Mouse (Mus musculus): Measurements from ENCODE around the gene Ost4.

Gene Ost4

GRCm38 (mm10) chr5:30907413-30908059 lies at the start of gene Ost4:
TSS of gene Ost4 (minus strand) at chr5:30907788.
- peak; percentile 85 for DNase-seq (ENCODE audit: low read depth, low spot score)

GRCm38 (mm10) chr5:30955751-30956150 lies 48.2 kb upstream of the Ost4 start:
- DNase-seq (ENCODE audit: low read depth, low spot score): no peak

DNA sequence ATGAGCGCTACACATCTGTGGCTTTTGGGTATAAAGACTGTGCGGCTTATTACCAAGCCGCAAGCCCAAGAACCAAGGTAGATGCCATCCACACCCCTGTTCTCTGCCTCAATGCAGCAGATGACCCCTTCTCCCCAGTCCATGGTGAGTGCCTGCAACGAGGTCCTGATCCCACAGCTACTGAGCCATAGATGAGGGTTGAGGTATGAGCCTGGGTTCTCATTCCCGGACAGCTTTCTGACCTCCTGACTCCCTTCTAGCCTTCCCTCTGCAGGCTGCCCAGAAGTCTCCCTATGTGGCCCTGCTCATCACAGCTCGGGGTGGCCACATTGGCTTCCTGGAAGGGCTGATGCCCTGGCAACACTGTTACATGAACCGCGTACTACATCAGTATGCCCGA lies 47.0 kb upstream of the Ost4 start:
- no peak for DNase-seq (ENCODE audit: low read depth, low spot score)

DNA sequence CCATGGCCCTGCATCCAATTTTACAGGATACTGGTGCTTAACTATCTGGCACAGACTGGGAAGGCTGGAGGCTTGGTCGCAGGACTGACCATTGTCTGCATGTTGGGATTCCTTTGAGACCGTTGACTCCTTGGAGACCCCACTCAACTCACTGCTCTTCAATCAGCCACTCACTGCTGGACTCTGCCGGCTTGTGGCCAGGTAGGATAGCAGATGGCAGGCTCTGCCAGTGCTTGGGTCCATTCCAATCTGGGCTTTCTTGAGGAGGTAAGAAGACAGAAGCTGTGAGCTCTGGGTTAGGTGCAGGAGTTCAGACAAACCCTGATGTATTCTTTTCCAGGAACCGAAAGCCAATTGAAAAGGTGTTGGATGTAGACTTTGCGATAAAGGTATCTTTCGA lies 46.5 kb upstream of the Ost4 start:
- DNase-seq (ENCODE audit: low read depth, low spot score): no peak

DNA sequence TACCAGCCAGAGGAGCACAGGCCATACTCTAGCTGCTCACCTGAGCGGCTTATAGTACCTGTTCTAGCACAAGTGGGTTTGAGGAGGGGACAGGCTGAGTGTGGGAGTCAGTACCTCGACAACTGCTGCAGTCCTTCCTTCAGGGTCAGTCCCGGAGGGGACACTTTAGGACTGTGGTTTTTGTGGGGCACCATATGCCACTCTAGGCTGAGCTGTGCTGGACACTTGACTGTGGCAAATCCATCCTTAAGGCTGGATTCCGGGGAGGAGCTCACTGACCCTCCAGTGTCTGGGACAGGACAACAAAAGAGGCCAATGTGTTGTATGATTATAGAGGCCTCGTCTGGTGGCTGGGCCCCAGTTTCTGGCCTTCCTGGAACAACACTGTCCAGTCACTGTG lies 45.0 kb upstream of the Ost4 start:
- no peak for DNase-seq (ENCODE audit: low read depth, low spot score)

- no peak for DNase-seq (ENCODE audit: low read depth, low spot score)
These were observed 44.1 kb upstream of the Ost4 start for GRCm38 (mm10) chr5:30951706-30952105.

DNA sequence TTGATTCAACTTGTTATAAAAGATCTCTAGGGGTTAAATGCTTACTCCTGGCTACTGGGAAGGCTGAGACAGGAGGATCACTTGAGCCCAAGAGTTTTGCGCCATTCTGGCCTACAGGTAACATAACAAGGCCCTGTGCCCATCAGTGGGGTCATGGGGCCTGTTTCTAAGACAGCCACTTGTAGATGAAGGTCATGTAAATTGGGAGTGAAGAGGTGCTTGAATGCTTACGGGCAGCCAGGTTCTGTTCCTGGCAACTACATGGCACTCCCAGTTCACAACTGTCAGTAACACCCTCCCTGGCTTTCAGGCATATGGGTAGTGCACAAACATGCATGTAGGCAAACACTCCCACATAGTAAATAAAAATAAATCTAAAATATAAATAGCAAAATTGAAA lies 43.3 kb upstream of the Ost4 start:
- DNase-seq (ENCODE audit: low read depth, low spot score): no peak

- no peak for DNase-seq (ENCODE audit: low read depth, low spot score)
These were observed 42.9 kb upstream of the Ost4 start for GRCm38 (mm10) chr5:30950451-30950850.

DNA sequence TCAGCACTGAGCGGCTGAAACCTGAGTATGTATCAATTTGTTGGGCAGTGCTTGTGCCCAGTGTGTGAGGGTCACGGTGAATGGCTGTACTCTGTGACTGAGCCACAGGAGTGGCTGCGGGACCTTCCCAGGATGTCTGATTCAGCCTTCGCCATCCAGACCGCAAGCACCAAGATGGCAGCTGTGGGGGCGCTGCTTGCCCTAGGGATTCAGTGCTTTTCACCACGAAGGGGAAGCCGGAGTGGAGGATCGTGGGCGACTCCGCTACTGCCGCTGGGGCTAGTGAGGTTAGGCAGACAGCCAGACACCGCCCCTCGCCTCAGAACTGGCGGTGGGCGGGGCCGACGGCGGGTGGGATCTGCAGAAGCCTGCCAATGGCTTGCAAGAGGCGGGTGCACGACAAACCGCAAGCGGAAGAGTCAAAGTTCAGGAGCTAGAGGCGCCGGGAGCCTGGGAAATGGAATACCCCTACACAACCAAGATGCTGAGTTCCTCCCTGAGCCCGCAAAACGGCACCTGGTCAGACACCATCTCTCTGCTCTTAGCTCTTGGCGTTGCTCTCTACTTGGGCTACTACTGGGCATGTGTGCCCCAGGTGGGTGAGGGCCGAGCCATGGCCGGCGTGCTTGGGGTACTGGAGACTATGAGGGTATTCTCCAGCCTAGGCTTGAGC lies 42.2 kb upstream of the Ost4 start:
- no peak for DNase-seq (ENCODE audit: low read depth, low spot score)

DNA sequence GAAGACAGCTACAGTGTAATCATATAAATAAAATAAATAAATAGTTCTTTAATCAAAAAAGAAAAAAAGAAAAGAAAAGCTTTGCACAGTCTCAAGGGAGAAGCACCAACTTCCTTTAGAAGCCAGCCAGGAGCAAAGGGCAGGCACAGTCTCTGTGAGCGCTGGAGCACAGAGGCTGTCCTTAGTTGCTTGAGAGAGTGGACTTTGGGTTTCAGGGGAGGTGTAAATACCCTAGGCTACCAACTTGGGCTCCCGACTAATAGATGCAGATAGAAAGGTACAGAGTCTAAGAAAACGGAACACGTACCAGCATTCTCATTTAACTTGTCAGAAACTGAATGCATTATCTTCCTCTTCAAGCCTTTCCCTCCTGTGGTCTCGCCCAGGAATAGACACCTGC lies 41.0 kb upstream of the Ost4 start:
- DNase-seq (ENCODE audit: low read depth, low spot score): no peak

DNA sequence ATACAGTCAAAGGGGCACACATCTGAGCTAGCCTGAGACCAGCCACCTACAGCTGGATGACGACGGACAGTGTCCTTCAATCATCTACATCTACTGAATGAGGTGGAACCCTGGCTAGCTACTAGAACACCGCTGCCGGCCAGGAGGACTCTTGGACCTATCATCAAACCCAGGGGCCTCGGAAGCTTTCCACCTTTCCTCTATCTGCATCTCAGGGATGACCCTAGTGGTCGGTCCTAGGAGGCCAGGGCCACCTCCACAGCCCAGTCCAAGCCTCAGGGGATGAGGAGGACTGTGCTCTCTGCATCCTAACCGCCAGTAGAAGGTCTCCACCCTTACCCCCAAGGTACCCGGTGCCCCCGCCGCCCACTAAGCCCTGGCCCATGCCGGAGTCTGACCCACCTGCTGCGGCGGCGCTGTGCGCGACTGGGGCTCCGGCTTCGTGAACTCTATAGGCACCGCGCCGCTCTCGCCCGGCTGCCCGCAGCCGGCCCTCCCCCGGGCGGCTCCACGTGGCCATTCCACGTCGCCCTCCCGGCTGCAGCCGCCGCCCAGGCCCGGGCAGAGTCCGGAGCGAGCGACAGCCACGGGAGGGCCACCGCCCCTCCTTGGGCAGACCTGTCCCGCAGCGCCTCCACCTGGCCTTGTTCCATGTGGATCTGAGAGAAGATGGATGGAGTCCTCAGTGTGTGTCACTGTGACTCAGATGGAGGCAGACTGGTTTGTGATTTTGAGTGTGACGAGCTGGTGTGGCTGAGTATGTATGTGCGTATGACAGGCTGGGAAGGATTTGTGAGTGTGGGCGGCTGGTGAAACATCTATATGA lies 37.6 kb upstream of the Ost4 start, which contains the start of gene Cgref1:
Cgref1 (minus strand) TSS at position 636 of the 826 bp plus-strand sequence.
- no peak for DNase-seq (ENCODE audit: low read depth, low spot score)

- no peak for DNase-seq (ENCODE audit: low read depth, low spot score)
These were observed 36.8 kb upstream of the Ost4 start for GRCm38 (mm10) chr5:30944344-30944743.

GRCm38 (mm10) chr5:30943004-30943403 lies 35.4 kb upstream of the Ost4 start:
- no peak for DNase-seq (ENCODE audit: low read depth, low spot score)

DNA sequence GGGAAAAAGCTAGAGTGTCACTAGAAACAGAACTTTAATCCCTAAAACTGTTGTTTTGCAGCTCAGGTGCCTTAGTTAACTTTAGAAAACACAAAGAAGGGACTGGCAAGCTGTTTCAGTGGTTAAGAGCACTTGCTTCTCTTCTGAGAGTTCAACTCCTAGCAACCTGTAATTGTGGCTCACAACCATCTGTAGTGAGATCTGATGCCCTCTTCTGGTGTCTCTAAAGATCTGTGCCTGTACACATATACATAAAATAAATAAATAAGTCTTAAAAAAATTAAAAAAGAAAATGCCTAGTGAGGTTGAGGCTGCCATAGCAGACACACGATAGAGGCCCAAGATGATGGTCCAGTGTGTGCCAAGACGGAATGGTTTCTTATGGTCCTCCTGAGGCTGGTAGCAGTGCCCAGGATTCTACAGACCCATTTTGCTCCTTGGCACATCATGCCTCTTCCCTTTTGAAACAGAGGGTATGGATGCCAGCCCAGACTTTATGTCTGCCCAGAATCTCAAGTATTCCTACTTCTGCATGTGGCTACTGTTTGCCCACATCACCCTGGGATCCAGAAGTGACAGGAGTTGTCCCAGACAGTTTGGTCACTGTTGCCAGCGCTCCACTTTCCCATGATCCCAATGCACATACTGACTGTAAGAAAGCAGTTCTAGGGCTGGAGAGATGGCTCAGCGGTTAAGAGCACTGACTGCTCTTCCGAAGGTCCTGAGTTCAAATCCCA lies 27.3 kb upstream of the Ost4 start:
- DNase-seq (ENCODE audit: low read depth, low spot score): no peak

DNA sequence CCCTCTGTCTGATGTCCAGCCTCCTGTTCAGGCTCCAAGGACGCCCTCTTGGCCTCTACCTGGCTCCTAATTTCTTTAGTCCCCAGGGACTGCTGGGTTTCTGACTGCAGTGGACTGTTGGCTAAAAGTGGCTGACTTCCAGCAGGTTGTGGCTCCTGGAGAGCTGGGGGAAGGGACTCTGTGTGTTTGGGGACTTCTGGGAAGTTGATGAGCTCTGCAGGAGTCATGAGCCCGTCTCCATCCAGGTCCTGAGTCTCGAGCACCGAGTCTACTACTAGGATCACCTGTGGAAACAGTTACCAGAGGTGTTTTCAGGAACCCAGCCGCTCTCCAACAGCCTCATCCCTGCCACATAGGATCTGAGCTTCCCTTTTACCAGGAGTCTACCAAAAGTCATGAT lies 26.1 kb upstream of the Ost4 start:
- no peak for DNase-seq (ENCODE audit: low read depth, low spot score)

DNA sequence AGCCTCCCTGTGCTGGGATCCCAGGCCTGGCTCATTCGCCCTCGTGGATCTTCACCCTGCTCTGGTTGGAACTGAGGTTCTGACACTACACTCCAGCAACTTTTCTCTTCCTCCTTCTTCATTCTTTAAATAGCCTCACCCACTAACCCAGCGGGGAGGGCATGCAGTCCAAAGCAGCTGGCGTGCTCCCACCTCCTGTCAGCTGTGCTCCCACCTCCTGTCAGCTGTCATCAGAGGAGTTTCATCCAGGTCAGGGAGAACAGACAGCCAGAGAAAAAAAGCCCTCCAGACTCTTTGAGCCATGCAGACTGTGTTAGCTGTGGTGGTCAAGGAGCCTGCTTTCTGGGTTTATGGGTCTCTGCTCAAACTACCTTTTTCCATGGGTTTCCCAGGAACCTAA lies 23.8 kb upstream of the Ost4 start:
- DNase-seq (ENCODE audit: low read depth, low spot score): no peak

DNA sequence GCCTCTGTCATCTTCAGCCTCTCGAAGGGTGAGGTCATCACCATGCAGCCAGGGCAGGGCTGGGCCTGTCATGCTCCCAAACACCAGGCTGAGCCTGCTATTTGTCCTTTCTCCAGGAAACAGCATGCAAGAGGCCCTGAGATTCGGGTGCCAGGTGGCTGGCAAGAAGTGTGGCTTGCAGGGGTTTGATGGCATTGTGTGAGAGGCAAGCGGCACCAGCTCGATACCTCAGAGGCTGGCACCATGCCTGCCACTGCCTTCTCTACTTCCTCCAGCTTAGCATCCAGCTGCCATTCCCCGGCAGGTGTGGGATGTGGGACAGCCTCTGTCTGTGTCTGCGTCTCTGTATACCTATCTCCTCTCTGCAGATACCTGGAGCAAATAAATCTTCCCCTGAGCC lies 23.3 kb upstream of the Ost4 start:
- DNase-seq (ENCODE audit: low read depth, low spot score): no peak

DNA sequence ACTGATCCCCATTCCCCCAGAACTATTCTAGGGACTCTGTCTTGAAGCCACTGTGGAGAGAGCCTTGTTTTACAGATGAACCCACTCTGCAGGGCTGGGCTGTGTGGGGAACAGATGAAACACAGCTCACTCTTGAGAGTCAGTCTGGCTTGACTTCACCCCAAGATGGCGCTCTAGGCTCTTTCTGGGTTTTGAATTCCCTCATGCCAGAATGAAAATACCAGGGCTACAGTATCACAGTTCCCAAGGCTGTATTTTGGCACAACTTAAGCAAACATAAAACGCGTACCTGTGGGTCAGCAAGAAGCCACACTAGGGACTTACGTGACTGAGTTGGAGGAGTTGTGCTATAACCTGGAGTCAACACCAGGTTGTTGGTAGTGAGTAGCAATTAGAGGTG lies 22.5 kb upstream of the Ost4 start:
- DNase-seq (ENCODE audit: low read depth, low spot score): no peak

- DNase-seq (ENCODE audit: low read depth, low spot score): no peak
These were observed 20.4 kb upstream of the Ost4 start for GRCm38 (mm10) chr5:30927945-30928529.

GRCm38 (mm10) chr5:30926073-30926472 lies 18.5 kb upstream of the Ost4 start:
- no peak for DNase-seq (ENCODE audit: low read depth, low spot score)

DNA sequence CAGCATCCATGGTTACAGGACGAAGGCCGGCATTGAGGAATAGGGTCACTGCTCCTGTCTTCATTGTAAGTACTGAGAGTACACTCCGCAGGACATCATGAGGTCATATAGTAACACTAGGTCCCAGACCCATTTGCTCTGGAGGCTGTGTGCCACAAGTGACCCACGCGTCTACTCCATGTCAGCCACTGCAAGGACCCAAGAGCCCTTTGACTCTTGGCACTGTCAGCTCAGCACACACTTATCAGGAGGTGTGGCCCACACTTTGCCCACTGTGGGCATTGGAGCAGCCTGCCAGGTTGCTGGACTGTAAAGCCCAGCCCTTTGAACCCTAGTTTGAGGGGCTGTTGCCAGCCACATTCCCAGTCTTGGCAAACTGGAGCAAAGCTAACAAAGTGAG lies 17.6 kb upstream of the Ost4 start:
- no peak for DNase-seq (ENCODE audit: low read depth, low spot score)

DNA sequence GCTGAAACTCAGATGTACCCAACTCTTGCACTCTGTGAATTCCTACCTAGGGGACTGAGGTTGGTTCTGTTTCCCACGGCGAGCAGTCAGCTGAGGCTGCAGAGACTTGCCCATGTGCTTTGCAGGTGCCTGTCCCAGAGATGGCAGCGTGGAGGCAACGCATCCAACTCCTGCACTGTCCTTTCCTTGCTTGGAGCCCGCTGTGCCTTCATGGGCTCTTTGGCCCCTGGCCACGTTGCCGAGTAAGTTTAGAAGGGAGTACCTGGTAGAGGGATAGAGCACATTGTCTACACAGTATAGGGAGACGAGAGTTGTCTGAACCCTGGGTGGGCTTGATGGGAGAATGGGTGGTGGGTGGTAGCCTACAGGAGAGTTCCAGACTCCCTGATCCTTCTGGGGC lies 17.0 kb upstream of the Ost4 start:
- no peak for DNase-seq (ENCODE audit: low read depth, low spot score)

Measured in retina, adult 2 months (tissue).